Mouse (Mus musculus): ENCODE measurements around the gene Gm21719.
"Not testable (repeated sequence)": the region's sequence is repeated elsewhere in the genome, so short reads cannot be mapped to it uniquely, and the experiment has no call there.

Gm21719 gene

DNA sequence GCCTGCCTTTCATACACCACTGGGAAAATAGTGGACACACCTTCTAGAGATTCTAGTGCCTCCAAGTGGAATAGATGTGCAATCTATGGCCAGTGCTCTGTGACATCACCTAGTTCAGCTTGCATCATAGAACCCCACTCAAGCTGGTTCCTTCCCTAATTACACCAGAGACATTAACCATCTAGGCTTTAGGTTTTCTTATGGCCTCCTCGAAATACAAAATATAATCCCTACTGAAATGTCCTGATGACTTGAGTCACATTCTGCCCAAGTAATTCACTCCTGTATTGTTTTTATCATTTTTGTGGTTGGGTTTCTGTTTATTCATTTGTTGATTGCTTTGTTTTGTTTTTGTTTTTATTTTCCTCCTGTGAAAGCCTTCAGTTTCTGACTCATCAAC, at the start of gene Gm21719:
Gene Gm21719 (minus strand): TSS at position 101 of the 400 bp plus-strand sequence.
- DNase-seq (ENCODE audit: extremely low read depth, insufficient read length, low spot score), result not testable (repeated sequence)
